Mouse (Mus musculus) midbrain, embryonic 11.5 days (tissue): ENCODE data around the gene Xkr8. TPM values are rescaled to one million over a fixed set of nuclear protein-coding genes. Genes with fewer than 3 reads are reported as not detected.
"Not testable (repeated sequence)": the region's sequence is repeated elsewhere in the genome, so short reads cannot be mapped to it uniquely, and the experiment has no call there.

Source experiments
- ATAC-seq: fragments of 200-750 bp; cut with Nextera tagmentation; 2 replicates; pipeline ENCODE4 v1.8.0; 2017; ENCODE audit warnings: moderate TSS enrichment, moderate library complexity; ENCODE audit not compliant: low FRiP score
- DNase-seq: peaks from one replicate; pipeline ENCODE4 v3.0.0; 2015; ENCODE audit warnings: low spot score; ENCODE audit errors: missing footprints
- H3K27ac ChIP-seq: fragments of 300-500 bp; sonication (generic); 2 replicates; pipeline ENCODE4 v1.5.1; 2014; ENCODE audit warnings: low read depth, low read length
- H3K27me3 ChIP-seq: fragments of 300-500 bp; sonication (generic); 2 replicates; pipeline ENCODE4 v1.6.1; 2014; ENCODE audit warnings: mild to moderate bottlenecking, low read length, moderate library complexity, mixed read lengths; ENCODE audit not compliant: control insufficient read depth, insufficient read depth
- H3K36me3 ChIP-seq: fragments of 300-500 bp; sonication (generic); 2 replicates; pipeline ENCODE4 v1.6.1; 2014; ENCODE audit warnings: mild to moderate bottlenecking, low read length, moderate library complexity, mixed read lengths; ENCODE audit not compliant: control insufficient read depth, insufficient read depth
- H3K4me1 ChIP-seq: fragments of 300-500 bp; sonication (generic); 2 replicates; pipeline ENCODE4 v1.6.1; 2014; ENCODE audit warnings: low read length; ENCODE audit not compliant: control insufficient read depth, insufficient read depth
- H3K4me2 ChIP-seq: fragments of 300-500 bp; sonication (generic); 2 replicates; pipeline ENCODE4 v1.6.1; 2014; ENCODE audit warnings: mild to moderate bottlenecking, moderate library complexity
- H3K4me3 ChIP-seq: fragments of 300-500 bp; sonication (generic); 2 replicates; pipeline ENCODE4 v1.5.1; 2014; ENCODE audit warnings: low read depth, low read length
- H3K9ac ChIP-seq: fragments of 300-500 bp; sonication (generic); 2 replicates; pipeline ENCODE4 v1.6.1; 2014; ENCODE audit warnings: low read length
- H3K9me3 ChIP-seq: fragments of 300-500 bp; sonication (generic); 2 replicates; pipeline ENCODE4 v1.6.1; 2016; ENCODE audit warnings: low read length; ENCODE audit not compliant: control insufficient read depth
- WGBS: fragments of 180-500 bp; shearing (Covaris S2); extraction: QIAGEN DNeasy Blood & Tissue Kit; methylation state at CpG from one replicate; pipeline ENCODE4 v1.1.7; 2014; 5-methylcytosine and 5-hydroxymethylcytosine counted together
- polyA plus RNA-seq: library from polyadenylated mRNA; unstranded; fragments of >200 nt; fragmentation: Nextera tagmentation; extraction: Ambion mirVana; gene quantifications from 2 replicates; pipeline ENCODE4 v1.2.1, GENCODE M21; 2014

Gene Xkr8
- polyA plus RNA-seq, 1 experiment from 2014 or later, result 4.5 TPM

- Histone ChIP-seq H3K27me3 (no peaks in the 10 kb centered on the region), H3K9me3 (no peaks in the 10 kb centered on the region), H3K27ac (no peak overlapping the region), H3K4me1 (no peaks in the 10 kb centered on the region), H3K36me3 (no peaks in the 10 kb centered on the region), H3K4me2 (no peak overlapping the region), H3K9ac (no peak overlapping the region), H3K4me3 (no peak overlapping the region)
- WGBS, result 88% methylated on average over 9 of the region's 9 CpGs
- DNase-seq, result no peak
- no peak for ATAC-seq
Measured at GRCm38 (mm10) chr4:132746911-132747517, 14.7 kb upstream of the Xkr8 start.

DNA sequence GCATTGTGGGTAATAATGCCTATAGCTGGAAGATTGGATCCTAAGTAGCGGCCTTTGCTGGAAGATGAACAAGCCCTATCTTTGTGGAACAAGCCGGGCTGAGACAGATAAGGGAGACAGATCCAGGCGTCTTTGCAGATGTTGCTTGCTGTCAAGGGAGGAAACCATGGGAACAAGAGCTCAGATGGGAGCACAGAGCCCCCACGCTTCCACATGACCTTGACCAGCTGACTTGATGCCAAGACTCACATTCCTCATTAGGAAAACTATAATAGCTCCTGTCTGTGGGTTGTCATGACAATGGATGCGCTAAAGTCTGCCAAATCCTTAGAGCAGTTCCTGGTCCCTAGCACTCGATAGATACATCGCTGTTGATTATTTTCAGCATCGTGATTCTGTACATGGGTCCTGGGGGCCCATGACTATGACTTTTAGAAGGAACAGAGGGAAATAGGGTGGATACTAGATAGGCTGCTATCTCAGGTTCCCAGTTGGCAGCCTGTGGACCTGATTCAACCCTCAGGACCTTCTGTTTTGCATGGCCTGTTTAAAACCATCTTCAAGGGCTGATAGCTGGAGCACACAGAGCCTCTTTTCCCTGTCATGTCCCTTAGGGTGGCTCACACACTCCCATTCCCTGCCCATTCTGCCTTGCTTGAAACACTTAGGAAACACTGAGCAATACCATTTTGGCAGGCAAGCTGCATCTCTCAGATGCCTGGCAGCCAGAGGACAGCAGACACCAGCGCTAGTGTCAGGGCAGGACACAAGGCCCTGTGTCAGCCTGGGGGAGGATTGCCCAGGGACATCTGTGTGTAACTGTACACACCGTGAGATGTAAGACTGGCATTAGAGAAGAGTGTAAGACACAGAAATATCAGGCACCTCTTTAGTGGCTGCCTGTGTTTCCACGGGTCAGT, 11.9 kb upstream of the Xkr8 start:
- H3K27me3 ChIP-seq, result no peaks in the 10 kb centered on the region
- H3K4me1 ChIP-seq, result no peaks in the 10 kb centered on the region
- no peaks in the 10 kb centered on the region for H3K9me3 ChIP-seq
- no peak overlapping the region for H3K9ac ChIP-seq
- H3K4me2 ChIP-seq, result no peak overlapping the region
- 87% methylated on average over 11 of the region's 11 CpGs for WGBS
- ATAC-seq, result no peak
- DNase-seq, result no peak
- H3K36me3 ChIP-seq, result no peaks in the 10 kb centered on the region
- no peak overlapping the region for H3K4me3 ChIP-seq
- no peak overlapping the region for H3K27ac ChIP-seq

DNA sequence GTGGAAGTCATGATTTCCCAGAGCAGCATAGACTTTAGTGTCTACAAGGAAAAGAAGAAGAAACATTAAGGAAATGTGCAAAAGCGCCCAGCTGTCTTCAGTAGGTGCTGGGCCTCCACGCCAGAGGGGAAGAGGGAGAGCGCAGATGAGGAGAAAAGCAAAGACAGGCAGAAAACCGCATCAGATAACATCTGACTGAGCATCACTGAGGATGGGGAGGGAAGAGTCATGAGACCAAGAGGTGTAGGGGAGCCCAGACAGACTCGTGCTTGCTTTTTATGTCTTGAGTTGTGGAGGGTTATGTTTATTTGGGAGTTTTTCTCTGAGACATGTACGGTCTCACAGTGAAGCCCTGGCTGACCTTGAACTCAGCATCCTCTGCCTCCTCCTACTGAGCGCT, 9.1 kb upstream of the Xkr8 start:
- no peak overlapping the region for H3K4me2 ChIP-seq
- no peaks in the 10 kb centered on the region for H3K4me1 ChIP-seq
- WGBS, result 91% methylated on average over 7 of the region's 7 CpGs
- DNase-seq, result no peak
- ATAC-seq, result no peak
- H3K9ac ChIP-seq, result no peak overlapping the region
- no peak overlapping the region for H3K4me3 ChIP-seq
- H3K27me3 ChIP-seq, result no peaks in the 10 kb centered on the region
- no peaks in the 10 kb centered on the region for H3K9me3 ChIP-seq
- no peaks in the 10 kb centered on the region for H3K36me3 ChIP-seq
- no peak overlapping the region for H3K27ac ChIP-seq

- H3K27ac ChIP-seq, H3K4me1 ChIP-seq, H3K4me3 ChIP-seq, DNase-seq, H3K9ac ChIP-seq, ATAC-seq, H3K36me3 ChIP-seq, H3K4me2 ChIP-seq, H3K9me3 ChIP-seq, H3K27me3 ChIP-seq: not testable (repeated sequence)
- 94% methylated on average over 9 of the region's 9 CpGs for WGBS
Measured at GRCm38 (mm10) chr4:132737154-132737553, 4.8 kb upstream of the Xkr8 start.

DNA sequence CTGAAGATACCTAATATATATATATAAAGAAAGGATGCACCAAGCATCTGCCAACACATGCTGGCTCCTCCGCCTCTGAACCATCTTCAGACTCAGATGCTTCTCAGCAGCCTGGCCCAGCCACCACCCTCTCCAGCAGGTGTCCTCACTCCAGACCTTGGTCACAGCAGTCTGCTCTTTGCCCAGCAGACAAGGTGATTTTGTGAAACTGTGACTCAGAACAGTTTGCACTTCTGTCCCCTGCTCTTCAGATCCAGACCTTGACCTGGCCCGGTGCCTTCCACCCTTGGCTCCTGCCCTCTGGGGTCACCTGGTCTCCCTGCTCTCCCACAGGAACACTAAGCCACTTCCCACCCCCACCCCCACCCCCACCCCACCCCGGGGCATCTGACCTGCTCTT, 3.5 kb upstream of the Xkr8 start:
- no peaks in the 10 kb centered on the region for H3K36me3 ChIP-seq
- no peak overlapping the region for H3K4me2 ChIP-seq
- no peaks in the 10 kb centered on the region for H3K9me3 ChIP-seq
- H3K27ac ChIP-seq, result no peak overlapping the region
- DNase-seq (no peak), ATAC-seq (no peak)
- H3K27me3 ChIP-seq, result no peaks in the 10 kb centered on the region
- 73% methylated on average over 3 of the region's 3 CpGs for WGBS
- H3K9ac ChIP-seq, result no peak overlapping the region
- H3K4me3 ChIP-seq, result no peak overlapping the region
- H3K4me1 ChIP-seq, result peaks cover 4% of the 10 kb centered on the region

DNA sequence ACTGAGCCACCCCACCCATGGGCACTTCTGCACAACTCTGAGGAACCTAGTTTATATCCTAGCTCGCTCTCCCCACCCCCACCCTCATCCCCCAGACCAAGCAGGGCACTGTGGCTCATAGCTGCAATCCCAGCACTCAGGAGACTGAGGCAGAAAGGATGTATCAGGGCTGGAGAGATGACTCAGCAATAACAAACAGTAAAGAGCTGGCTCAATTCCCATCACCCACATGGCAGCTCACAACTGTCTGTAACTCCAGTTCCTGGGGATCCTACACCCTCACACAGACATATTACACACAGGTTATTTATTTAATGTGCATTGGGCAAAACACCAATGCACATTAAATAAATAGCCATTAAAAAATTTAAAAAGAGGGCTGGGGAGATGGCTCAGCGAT, 3.0 kb upstream of the Xkr8 start:
- ATAC-seq (no peak), DNase-seq (no peak)
- Histone ChIP-seq H3K27me3 (no peaks in the 10 kb centered on the region), H3K27ac (no peak overlapping the region), H3K4me2 (no peak overlapping the region), H3K4me1 (peaks cover 4% of the 10 kb centered on the region), H3K9me3 (no peaks in the 10 kb centered on the region), H3K36me3 (no peaks in the 10 kb centered on the region), H3K4me3 (no peak overlapping the region), H3K9ac (no peak overlapping the region)
- 80% methylated on average over 2 of the region's 2 CpGs for WGBS

DNA sequence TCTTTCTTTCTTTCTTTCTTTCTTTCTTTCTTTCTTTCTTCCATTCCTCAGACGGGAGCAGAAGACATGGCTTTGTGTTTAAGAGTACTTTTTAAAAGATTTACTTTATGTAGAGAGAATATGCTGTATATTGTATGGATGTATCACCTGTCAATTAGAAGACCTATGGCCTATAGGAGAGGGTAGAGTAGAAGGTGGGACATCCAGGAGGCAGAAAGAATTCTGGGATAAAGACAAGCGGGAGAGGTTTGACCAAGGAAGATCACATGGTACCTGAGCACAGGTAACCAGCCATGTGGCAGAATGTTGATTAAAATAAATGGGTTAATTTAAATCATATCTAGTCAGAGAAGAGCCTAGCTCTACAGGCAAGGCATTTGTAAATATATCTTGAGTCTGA, 2.4 kb upstream of the Xkr8 start:
- DNase-seq (no peak), ATAC-seq (no peak)
- H3K9ac ChIP-seq, result no peak overlapping the region
- H3K4me1 ChIP-seq, result peaks cover 4% of the 10 kb centered on the region
- H3K36me3 ChIP-seq, result no peaks in the 10 kb centered on the region
- 92% methylated on average over 2 of the region's 2 CpGs for WGBS
- H3K27ac ChIP-seq, result no peak overlapping the region
- no peaks in the 10 kb centered on the region for H3K9me3 ChIP-seq
- no peak overlapping the region for H3K4me2 ChIP-seq
- no peaks in the 10 kb centered on the region for H3K27me3 ChIP-seq
- H3K4me3 ChIP-seq, result no peak overlapping the region

- ATAC-seq (no peak), DNase-seq (no peak)
- Histone ChIP-seq H3K27me3 (no peaks in the 10 kb centered on the region), H3K4me2 (no peak overlapping the region), H3K9me3 (no peaks in the 10 kb centered on the region), H3K9ac (no peak overlapping the region), H3K27ac (no peak overlapping the region), H3K4me3 (no peak overlapping the region), H3K36me3 (no peaks in the 10 kb centered on the region), H3K4me1 (peaks cover 4% of the 10 kb centered on the region)
- WGBS, result 91% methylated on average over 25 of the region's 25 CpGs
Measured at GRCm38 (mm10) chr4:132733071-132733770, 875 bp upstream of the Xkr8 start.

GRCm38 (mm10) chr4:132731616-132732015, 730 bp downstream of the Xkr8 start:
- ATAC-seq (no peak), DNase-seq (no peak)
- peak overlapping the region; percentile 89 for H3K4me2 ChIP-seq
- WGBS, result 48% methylated on average over 12 of the region's 12 CpGs
- no peak overlapping the region for H3K27ac ChIP-seq
- peaks cover 4% of the 10 kb centered on the region for H3K4me1 ChIP-seq
- H3K4me3 ChIP-seq, result peak overlapping the region; percentile 57
- H3K9me3 ChIP-seq, result no peaks in the 10 kb centered on the region
- H3K9ac ChIP-seq, result peak overlapping the region; percentile 67
- no peaks in the 10 kb centered on the region for H3K36me3 ChIP-seq
- H3K27me3 ChIP-seq, result no peaks in the 10 kb centered on the region
